Mouse (Mus musculus) neural tube, embryonic 12.5 days (tissue): ENCODE data around the gene Optn. TPM values are rescaled to one million over a fixed set of nuclear protein-coding genes. Genes with fewer than 3 reads are reported as not detected.

Experiments
- ATAC-seq: fragments of 200-750 bp; cut with Nextera tagmentation; 2 replicates; pipeline ENCODE4 v1.8.0; 2017; ENCODE audit warnings: low read depth, mild to moderate bottlenecking, moderate TSS enrichment, moderate library complexity; ENCODE audit not compliant: low FRiP score
- H3K27ac ChIP-seq: fragments of 300-500 bp; sonication (generic); 2 replicates; pipeline ENCODE4 v1.5.1; 2016
- H3K27me3 ChIP-seq: fragments of 300-500 bp; sonication (generic); replicated peaks from 2 replicates; pipeline ENCODE4 v1.6.1; 2016; ENCODE audit warnings: mild to moderate bottlenecking
- H3K36me3 ChIP-seq: fragments of 300-500 bp; sonication (generic); 2 replicates; pipeline ENCODE4 v1.6.1; 2016; ENCODE audit warnings: mild to moderate bottlenecking
- H3K4me1 ChIP-seq: fragments of 300-500 bp; sonication (generic); 2 replicates; pipeline ENCODE4 v1.6.1; 2016
- H3K4me2 ChIP-seq: fragments of 300-500 bp; sonication (generic); replicated peaks from 2 replicates; pipeline ENCODE4 v1.6.1; 2016; ENCODE audit warnings: mild to moderate bottlenecking
- H3K4me3 ChIP-seq: fragments of 300-500 bp; sonication (generic); 2 replicates; pipeline ENCODE4 v1.5.1; 2016
- H3K9ac ChIP-seq: fragments of 300-500 bp; sonication (generic); 2 replicates; pipeline ENCODE4 v1.6.1; 2016; ENCODE audit warnings: mild to moderate bottlenecking
- H3K9me3 ChIP-seq: fragments of 300-500 bp; sonication (generic); 2 replicates; pipeline ENCODE4 v1.6.1; 2016; ENCODE audit warnings: mild to moderate bottlenecking
- WGBS: fragments of 180-500 bp; shearing (Covaris S2); methylation state at CpG from one replicate; pipeline ENCODE4 v1.1.7; 2016; 5-methylcytosine and 5-hydroxymethylcytosine counted together
- polyA plus RNA-seq: library from polyadenylated mRNA; unstranded; fragments of >200 nt; fragmentation: Nextera tagmentation; extraction: Ambion mirVana; gene quantifications from 2 replicates; pipeline ENCODE4 v1.2.1, GENCODE M21; 2016

Optn gene
- polyA plus RNA-seq, 1 experiment from 2014 or later: 6.1 TPM

DNA sequence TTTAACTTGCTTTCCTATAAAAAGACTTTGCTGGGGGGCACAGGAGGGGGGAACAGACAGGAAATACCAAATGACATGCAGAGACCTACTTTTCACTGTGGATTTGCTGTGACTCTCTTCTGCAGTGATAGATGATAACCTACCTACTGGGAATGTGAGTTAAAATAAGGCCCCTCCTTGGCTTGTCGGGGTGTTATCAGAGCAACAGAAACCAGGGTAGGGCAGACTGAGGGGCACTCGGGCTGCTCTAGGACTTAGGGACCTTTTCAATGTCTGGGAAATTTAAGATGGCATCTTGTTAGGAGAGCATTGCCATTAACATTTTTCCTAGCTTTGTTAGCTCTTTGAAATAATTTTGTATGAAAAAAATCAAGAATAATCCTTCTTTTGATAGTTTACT is 40.6 kb downstream of the Optn start:
- no peaks in the 10 kb centered on the region for H3K9me3 ChIP-seq
- no peak overlapping the region for H3K9ac ChIP-seq
- 88% methylated on average over 2 of the region's 2 CpGs for WGBS
- H3K27me3 ChIP-seq: no peaks in the 10 kb centered on the region
- H3K4me1 ChIP-seq: no peaks in the 10 kb centered on the region
- no peak overlapping the region for H3K27ac ChIP-seq
- no peaks in the 10 kb centered on the region for H3K36me3 ChIP-seq
- H3K4me2 ChIP-seq: no peak overlapping the region
- no peak for ATAC-seq
- no peak overlapping the region for H3K4me3 ChIP-seq

DNA sequence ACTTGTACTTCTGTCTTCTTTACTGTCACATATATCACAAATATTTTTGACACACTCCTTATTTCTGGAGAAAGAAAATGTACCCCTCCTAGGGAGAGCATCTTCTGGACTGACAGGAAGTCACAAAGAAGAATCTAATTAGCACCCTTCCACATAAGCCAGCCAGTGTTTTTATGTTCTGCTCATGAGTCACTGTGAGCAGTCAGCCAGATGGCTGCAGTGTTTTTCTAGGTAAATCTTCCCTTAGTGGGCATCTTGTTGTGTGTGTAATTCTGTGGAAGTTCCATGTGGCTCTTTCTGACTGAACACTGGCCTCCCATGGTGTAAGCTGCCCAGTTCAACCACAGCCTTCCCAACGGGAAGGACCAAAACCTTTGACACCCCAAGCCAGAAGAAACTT is 44.1 kb downstream of the Optn start:
- no peaks in the 10 kb centered on the region for H3K9me3 ChIP-seq
- no peak overlapping the region for H3K4me3 ChIP-seq
- no peaks in the 10 kb centered on the region for H3K27me3 ChIP-seq
- H3K9ac ChIP-seq: no peak overlapping the region
- H3K4me2 ChIP-seq: no peak overlapping the region
- no peaks in the 10 kb centered on the region for H3K36me3 ChIP-seq
- H3K4me1 ChIP-seq: no peaks in the 10 kb centered on the region
- no peak for ATAC-seq
- H3K27ac ChIP-seq: no peak overlapping the region
- WGBS: 59% methylated on average over 1 of the region's 1 CpGs

DNA sequence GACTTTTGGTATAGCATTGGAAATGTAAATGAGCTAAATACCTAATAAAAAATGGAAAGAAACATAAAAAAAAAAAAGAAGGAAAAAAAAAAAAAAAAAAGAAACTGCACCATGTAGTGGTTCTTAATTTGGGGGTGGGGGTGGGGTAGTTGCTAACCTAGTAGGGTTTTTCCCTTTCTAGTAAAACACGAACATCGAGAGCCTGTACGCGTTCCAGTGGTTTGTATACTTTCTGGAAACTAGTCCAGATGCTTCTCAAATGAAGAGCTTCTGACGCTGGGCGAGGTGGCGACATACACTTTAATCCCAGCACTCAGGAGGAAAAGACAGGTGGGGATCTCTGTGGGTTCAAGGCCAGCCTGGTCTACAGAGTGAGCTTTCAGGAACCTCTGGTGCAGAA is 46.9 kb downstream of the Optn start:
- no peak overlapping the region for H3K4me3 ChIP-seq
- no peak overlapping the region for H3K4me2 ChIP-seq
- no peak overlapping the region for H3K9ac ChIP-seq
- H3K9me3 ChIP-seq: no peaks in the 10 kb centered on the region
- no peaks in the 10 kb centered on the region for H3K36me3 ChIP-seq
- no peaks in the 10 kb centered on the region for H3K27me3 ChIP-seq
- no peak for ATAC-seq
- H3K27ac ChIP-seq: no peak overlapping the region
- 93% methylated on average over 7 of the region's 7 CpGs for WGBS
- peaks cover 3% of the 10 kb centered on the region; the same call in 1 of the 2 replicates for H3K4me1 ChIP-seq

DNA sequence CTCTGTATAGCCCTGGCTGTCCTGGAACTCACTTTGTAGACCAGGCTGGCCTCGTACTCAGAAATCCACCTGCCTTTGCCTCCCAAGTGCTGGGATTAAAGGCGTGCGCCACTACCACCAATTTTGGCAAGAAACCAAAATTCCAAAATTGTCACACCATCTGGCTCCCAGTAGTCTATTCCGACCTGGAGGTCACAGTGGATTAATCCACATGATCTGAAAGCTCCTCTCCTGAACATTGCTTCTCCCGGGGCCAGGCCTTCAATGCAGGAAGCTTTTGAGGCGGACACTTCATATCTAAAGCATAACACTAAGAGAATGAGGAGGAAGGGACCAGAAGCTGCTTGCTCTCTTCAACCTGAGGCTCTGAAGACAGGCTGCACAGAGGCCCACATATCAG is 48.3 kb downstream of the Optn start:
- no peak overlapping the region for H3K4me2 ChIP-seq
- no peaks in the 10 kb centered on the region for H3K27me3 ChIP-seq
- H3K36me3 ChIP-seq: no peaks in the 10 kb centered on the region
- H3K9me3 ChIP-seq: no peaks in the 10 kb centered on the region
- ATAC-seq: no peak
- no peak overlapping the region for H3K9ac ChIP-seq
- H3K4me1 ChIP-seq: peaks cover 9% of the 10 kb centered on the region; the same call in 1 of the 2 replicates
- WGBS: 93% methylated on average over 6 of the region's 6 CpGs
- H3K27ac ChIP-seq: no peak overlapping the region
- no peak overlapping the region for H3K4me3 ChIP-seq

DNA sequence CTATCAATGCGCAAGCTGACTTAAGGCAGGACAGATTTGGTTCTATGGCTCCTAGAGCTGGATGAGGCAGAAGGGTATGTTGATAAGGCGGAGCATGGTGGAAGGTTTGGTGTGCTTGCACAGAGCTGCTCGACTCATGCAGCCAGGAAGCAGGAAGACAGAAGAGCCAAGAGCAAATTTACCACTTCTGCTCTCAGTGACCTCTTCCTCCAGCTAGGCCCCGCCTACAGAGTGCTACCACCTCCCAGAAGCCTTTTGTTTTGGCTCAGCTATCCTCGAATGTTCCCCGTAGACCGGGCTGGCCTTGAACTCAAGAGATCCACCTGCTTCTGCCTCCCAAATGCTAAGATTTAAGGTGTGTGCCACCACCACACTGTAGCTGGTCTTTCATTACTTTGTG is 49.2 kb downstream of the Optn start:
- H3K4me3 ChIP-seq: no peak overlapping the region
- no peaks in the 10 kb centered on the region for H3K27me3 ChIP-seq
- peaks cover 9% of the 10 kb centered on the region; the same call in 1 of the 2 replicates for H3K4me1 ChIP-seq
- no peaks in the 10 kb centered on the region for H3K36me3 ChIP-seq
- 76% methylated on average over 7 of the region's 7 CpGs for WGBS
- H3K4me2 ChIP-seq: no peak overlapping the region
- no peaks in the 10 kb centered on the region for H3K9me3 ChIP-seq
- H3K27ac ChIP-seq: no peak overlapping the region
- no peak for ATAC-seq
- no peak overlapping the region for H3K9ac ChIP-seq

DNA sequence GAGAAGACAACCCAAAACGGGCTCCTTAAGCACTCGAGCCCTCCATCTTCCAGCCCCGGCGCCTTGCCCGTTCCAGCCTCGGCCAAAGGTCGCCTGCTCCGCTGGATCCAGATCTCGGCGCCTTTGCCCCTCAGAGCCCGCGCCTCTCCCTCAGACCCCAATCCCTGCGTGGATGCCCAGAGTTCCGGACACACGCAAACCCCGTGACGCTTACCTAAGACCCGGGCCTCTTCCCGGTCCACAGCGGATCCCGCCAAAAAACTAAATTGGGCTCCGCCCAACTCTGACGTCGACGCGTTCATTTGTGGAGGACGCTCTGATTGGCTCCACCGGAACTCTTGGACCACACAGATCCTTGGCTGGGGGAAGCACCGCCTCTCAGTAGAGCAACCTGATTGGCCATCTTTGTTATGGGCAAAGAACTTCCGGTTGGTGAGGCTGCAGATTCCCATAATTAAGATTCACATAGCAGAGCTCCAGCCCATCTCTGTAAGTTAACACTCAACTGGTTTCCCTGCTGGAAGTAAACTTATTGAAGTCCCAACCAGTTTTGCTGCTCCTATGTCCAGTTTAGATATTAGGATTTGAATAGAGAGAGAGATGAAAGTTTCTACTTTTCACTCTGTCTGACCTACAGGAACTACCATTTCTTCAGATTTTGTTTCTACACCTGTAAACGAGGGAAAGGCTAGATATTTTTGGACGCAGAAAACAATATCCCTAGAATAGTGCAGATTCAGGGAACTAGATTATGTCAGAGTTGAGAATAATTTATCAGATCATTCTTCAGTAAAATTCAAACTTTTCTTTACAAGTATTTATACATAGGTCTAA is 51.1 kb downstream of the Optn start, which contains the start of gene Mcm10:
TSS of gene Mcm10 (minus strand) at position 301 of the 834 bp plus-strand sequence.
- Histone ChIP-seq H3K27ac (no peak within 1 kb of the TSS), H3K27me3 (no peaks in the 10 kb centered on the region), H3K9ac (peak within 1 kb of the TSS; percentile 55; the same call in 1 of the 2 replicates), H3K9me3 (no peaks in the 10 kb centered on the region), H3K4me1 (peaks cover 9% of the 10 kb centered on the region; the same call in 1 of the 2 replicates), H3K4me3 (peak within 1 kb of the TSS; percentile 61), H3K4me2 (peak within 1 kb of the TSS; percentile 70), H3K36me3 (peaks cover 12% of the 10 kb centered on the region)
- peak; percentile 100 for ATAC-seq
- 4% methylated on average over 32 of the region's 32 CpGs for WGBS

DNA sequence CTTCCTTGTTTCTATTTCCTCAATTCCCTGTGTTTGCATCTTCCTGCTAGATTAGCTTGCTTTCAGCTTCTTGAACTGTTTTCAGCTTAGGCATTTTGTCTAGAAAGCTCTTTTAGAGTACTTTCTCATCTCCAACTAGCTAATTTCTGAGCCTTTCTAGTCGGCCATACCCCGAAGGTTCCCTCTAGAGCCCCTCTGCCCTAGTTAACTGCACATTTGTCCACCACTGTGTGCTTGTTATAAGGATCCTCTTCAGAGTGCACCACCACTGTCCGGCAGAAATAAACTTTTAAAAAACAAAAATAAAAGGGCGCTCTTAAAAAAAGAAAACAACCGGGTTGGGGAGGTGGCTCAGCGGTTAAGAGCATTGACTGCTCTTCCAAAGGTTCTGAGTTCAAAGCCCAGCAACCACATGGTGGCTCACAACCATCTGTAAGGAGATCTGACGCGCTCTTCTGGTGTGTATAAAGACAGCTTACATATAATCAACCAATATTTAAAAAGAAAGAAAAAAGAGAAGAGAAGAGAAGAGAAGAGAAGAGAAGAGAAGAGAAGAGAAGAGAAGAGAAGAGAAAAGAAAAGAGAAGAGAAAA is 51.9 kb downstream of the Optn start:
- H3K9ac ChIP-seq: peak overlapping the region; percentile 55; the same call in 1 of the 2 replicates

DNA sequence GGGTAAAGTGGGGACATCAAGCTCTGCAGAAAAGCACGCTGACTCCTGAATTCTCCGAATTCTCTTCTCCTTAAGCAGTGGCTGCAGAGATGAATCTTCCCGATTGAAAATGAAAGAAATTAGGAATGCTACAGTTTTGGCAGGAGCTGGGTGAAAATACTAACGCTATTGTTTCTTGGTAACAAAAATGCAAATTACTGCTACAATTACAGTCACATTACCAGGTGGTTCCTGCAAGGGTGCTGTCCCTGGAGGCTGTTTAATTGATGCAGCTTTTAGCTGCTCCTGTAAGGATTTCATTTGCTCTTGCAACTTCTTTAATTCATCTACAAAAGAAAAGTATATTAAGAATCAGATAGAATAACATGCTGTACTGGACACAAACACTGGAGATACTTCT is 56.7 kb downstream of the Optn start:
- H3K9ac ChIP-seq: no peak overlapping the region
- H3K27me3 ChIP-seq: no peaks in the 10 kb centered on the region
- H3K4me3 ChIP-seq: no peak overlapping the region
- H3K4me2 ChIP-seq: no peak overlapping the region
- H3K36me3 ChIP-seq: peaks cover 29% of the 10 kb centered on the region
- peaks cover 9% of the 10 kb centered on the region; the same call in 1 of the 2 replicates for H3K4me1 ChIP-seq
- H3K9me3 ChIP-seq: no peaks in the 10 kb centered on the region
- WGBS: 94% methylated on average over 4 of the region's 4 CpGs
- no peak overlapping the region for H3K27ac ChIP-seq
- ATAC-seq: no peak

More for the DNA sequence above, 51.9 kb downstream of the Optn start:
- Histone ChIP-seq H3K4me1 (peaks cover 9% of the 10 kb centered on the region; the same call in 1 of the 2 replicates), H3K4me2 (peak overlapping the region; percentile 70), H3K36me3 (peaks cover 12% of the 10 kb centered on the region), H3K4me3 (peak overlapping the region; percentile 61), H3K27me3 (no peaks in the 10 kb centered on the region), H3K27ac (no peak overlapping the region), H3K9me3 (no peaks in the 10 kb centered on the region)
- WGBS: 16% methylated on average over 8 of the region's 8 CpGs
- ATAC-seq: peak; percentile 8; the same call in 1 of the 2 replicates

DNA sequence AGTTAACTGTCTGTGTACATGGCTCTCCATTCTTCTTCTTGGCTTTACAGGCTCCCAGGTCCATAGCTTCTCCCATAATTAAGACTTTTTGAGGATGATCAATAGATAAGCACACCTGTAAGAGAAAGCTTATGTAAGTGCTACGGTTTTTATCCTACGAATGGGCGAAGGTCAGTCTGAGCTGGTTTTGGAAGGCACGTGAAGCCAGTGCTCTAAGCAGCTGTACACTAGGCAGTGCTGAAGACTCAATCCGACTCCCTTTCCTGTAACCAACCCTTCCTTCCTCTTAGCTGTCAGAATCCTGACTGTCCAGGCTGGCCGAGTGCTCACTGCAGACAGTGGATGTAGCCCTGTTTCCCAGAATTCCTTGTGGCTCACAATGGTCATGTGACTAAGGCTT is 62.6 kb downstream of the Optn start:
- H3K36me3 ChIP-seq: peaks cover 35% of the 10 kb centered on the region

DNA sequence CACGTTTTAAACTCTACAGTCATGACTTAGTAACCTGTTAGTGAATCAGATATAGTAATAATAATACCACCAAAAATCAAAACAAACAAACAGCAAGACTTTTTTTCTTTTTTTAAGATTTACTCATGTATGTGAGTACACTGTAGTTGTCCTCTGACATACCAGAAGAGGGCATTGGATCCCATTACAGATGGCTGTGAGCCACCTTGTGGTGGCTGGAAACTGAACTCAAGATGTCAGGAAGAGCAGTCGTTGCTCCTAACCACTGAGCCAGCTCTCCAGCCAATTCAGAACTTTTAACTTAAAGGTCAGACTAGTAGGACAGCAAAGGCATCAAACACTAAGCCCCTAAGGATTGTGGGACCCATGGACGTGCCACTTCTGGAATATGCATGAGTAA is 64.9 kb downstream of the Optn start:
- Histone ChIP-seq H3K9ac (no peak overlapping the region), H3K9me3 (no peaks in the 10 kb centered on the region)
- 81% methylated on average over 3 of the region's 3 CpGs for WGBS

More for the DNA sequence above, 62.6 kb downstream of the Optn start:
- no peaks in the 10 kb centered on the region for H3K27me3 ChIP-seq
- H3K9ac ChIP-seq: no peak overlapping the region
- no peak overlapping the region for H3K4me2 ChIP-seq
- H3K4me1 ChIP-seq: no peaks in the 10 kb centered on the region
- ATAC-seq: no peak
- H3K9me3 ChIP-seq: no peaks in the 10 kb centered on the region
- H3K4me3 ChIP-seq: no peak overlapping the region
- 97% methylated on average over 6 of the region's 6 CpGs for WGBS
- no peak overlapping the region for H3K27ac ChIP-seq

DNA sequence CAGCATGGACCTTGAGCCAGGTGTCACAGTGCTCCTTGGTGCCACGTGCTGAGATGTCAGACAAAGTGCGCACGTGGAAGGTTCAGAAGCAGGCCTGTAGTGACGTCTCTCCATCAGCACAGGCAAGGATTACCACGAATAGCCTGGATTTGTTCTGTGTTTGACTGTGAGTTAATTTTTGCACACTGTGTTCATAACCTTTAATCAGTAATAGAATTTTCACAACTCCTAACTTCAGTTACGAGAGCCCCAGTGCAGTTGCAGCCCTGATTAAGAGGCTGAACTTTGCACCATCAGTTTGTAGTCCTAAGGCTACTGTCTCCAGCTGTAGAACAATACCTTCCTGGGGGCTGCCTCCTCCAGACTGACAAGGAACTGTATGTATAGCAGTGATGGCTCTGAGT is 67.4 kb downstream of the Optn start:
- H3K27ac ChIP-seq: no peak overlapping the region
- 94% methylated on average over 6 of the region's 6 CpGs for WGBS
- H3K27me3 ChIP-seq: no peaks in the 10 kb centered on the region
- H3K4me3 ChIP-seq: no peak overlapping the region
- no peak overlapping the region for H3K4me2 ChIP-seq
- H3K9ac ChIP-seq: no peak overlapping the region
- no peaks in the 10 kb centered on the region for H3K4me1 ChIP-seq
- no peaks in the 10 kb centered on the region for H3K9me3 ChIP-seq
- no peak for ATAC-seq
- peaks cover 49% of the 10 kb centered on the region for H3K36me3 ChIP-seq

More for the DNA sequence above, 64.9 kb downstream of the Optn start:
- Histone ChIP-seq H3K4me1 (no peaks in the 10 kb centered on the region), H3K27ac (no peak overlapping the region), H3K4me2 (no peak overlapping the region), H3K36me3 (peaks cover 36% of the 10 kb centered on the region), H3K27me3 (no peaks in the 10 kb centered on the region), H3K4me3 (no peak overlapping the region)
- ATAC-seq: no peak

DNA sequence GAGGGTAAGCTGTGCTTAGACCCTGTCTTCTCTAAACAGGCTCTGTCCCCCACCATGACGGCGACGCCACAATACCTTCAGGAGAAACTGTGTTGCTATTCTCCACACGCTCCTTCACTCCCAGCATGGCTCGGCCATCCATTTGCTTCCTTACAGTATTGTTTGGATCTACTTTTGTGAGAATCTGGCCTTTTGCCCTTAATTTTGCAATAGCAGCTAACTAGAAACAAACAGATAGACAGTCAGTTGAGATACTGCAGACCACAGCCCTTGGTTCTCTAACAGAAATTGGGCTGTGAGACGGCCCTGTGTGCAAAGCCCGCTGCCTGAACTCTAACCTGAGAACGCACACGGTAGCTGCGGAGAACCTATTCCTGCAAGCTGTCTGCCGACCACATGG is 68.2 kb downstream of the Optn start:
- H3K27ac ChIP-seq: no peak overlapping the region
- H3K4me2 ChIP-seq: no peak overlapping the region
- H3K4me1 ChIP-seq: no peaks in the 10 kb centered on the region
- H3K27me3 ChIP-seq: no peaks in the 10 kb centered on the region
- no peak overlapping the region for H3K9ac ChIP-seq
- H3K36me3 ChIP-seq: peaks cover 48% of the 10 kb centered on the region
- no peak overlapping the region for H3K4me3 ChIP-seq
- ATAC-seq: no peak
- WGBS: 95% methylated on average over 11 of the region's 11 CpGs
- H3K9me3 ChIP-seq: no peaks in the 10 kb centered on the region
